Mouse (Mus musculus): ENCODE measurements around the gene Kcnk4. TPM values are rescaled to one million over a fixed set of nuclear protein-coding genes. Genes with fewer than 3 reads are reported as not detected.

Kcnk4 gene
- not detected for polyA plus RNA-seq (2014; fragmentation: Illumina TruSeq; extraction: RNeasy Lipid Tissue Mini Kit (QIAGEN cat#74804); ENCODE audit: low read depth, low replicate concordance)

GRCm38 (mm10) chr19:6934195-6934977 is at the start of gene Kcnk4:
Kcnk4 (minus strand) TSS chr19:6934515.

GRCm38 (mm10) chr19:6980381-6981093 is 46.2 kb upstream of the Kcnk4 start, which contains the start of gene Fkbp2:
Fkbp2 (minus strand) TSS chr19:6980501.

GRCm38 (mm10) chr19:6975537-6976521 is 41.5 kb upstream of the Kcnk4 start, which contains the start of gene Plcb3:
Plcb3 (minus strand) TSS chr19:6976470.

GRCm38 (mm10) chr19:6974211-6975205 is 40.2 kb upstream of the Kcnk4 start, which contains the start of gene Ppp1r14b:
Ppp1r14b (plus strand) TSS chr19:6974968.

GRCm38 (mm10) chr19:6942249-6942691 is 8.0 kb upstream of the Kcnk4 start, which contains the start of gene Gpr137:
Gpr137 (minus strand) TSS chr19:6942480.

GRCm38 (mm10) chr19:6941372-6942248 is 7.3 kb upstream of the Kcnk4 start, which contains the start of gene Bad:
Bad (plus strand) TSS chr19:6941861.

GRCm38 (mm10) chr19:6925307-6925573 is 9.1 kb downstream of the Kcnk4 start, which contains the start of gene Catsperz:
Catsperz (minus strand) TSS chr19:6925380.

GRCm38 (mm10) chr19:6921647-6922567 is 12.4 kb downstream of the Kcnk4 start, which contains the start of gene Esrra:
Esrra (minus strand) TSS chr19:6921813.

GRCm38 (mm10) chr19:6909507-6910289 is 24.6 kb downstream of the Kcnk4 start, which contains the start of the genes Trmt112 and Prdx5:
Trmt112 (plus strand) TSS chr19:6909698.
Prdx5 (minus strand) TSS chr19:6910106.

Other genes with a start within 250 kb of the Kcnk4 start
- not detected for gene Rps6ka4, start 93.9 kb downstream of the Kcnk4 start, polyA plus RNA-seq (2014; fragmentation: Illumina TruSeq; extraction: RNeasy Lipid Tissue Mini Kit (QIAGEN cat#74804); ENCODE audit: low read depth, low replicate concordance)
- gene Ccdc88b, start 76.3 kb downstream of the Kcnk4 start, polyA plus RNA-seq (2014; fragmentation: Illumina TruSeq; extraction: RNeasy Lipid Tissue Mini Kit (QIAGEN cat#74804); ENCODE audit: low read depth, low replicate concordance) = not detected
- 34.2 TPM for gene Trmt112, start 24.8 kb downstream of the Kcnk4 start, polyA plus RNA-seq (2014; fragmentation: Illumina TruSeq; extraction: RNeasy Lipid Tissue Mini Kit (QIAGEN cat#74804); ENCODE audit: low read depth, low replicate concordance)
- 18.6 TPM for gene Prdx5, start 24.4 kb downstream of the Kcnk4 start, polyA plus RNA-seq (2014; fragmentation: Illumina TruSeq; extraction: RNeasy Lipid Tissue Mini Kit (QIAGEN cat#74804); ENCODE audit: low read depth, low replicate concordance)
- gene Esrra, start 12.7 kb downstream of the Kcnk4 start, polyA plus RNA-seq (2014; fragmentation: Illumina TruSeq; extraction: RNeasy Lipid Tissue Mini Kit (QIAGEN cat#74804); ENCODE audit: low read depth, low replicate concordance) = 0.76 TPM
- not detected for gene Catsperz, start 9.1 kb downstream of the Kcnk4 start, polyA plus RNA-seq (2014; fragmentation: Illumina TruSeq; extraction: RNeasy Lipid Tissue Mini Kit (QIAGEN cat#74804); ENCODE audit: low read depth, low replicate concordance)
- not detected for gene Bad, start 7.3 kb upstream of the Kcnk4 start, polyA plus RNA-seq (2014; fragmentation: Illumina TruSeq; extraction: RNeasy Lipid Tissue Mini Kit (QIAGEN cat#74804); ENCODE audit: low read depth, low replicate concordance)
- not detected for gene Gpr137, start 8.0 kb upstream of the Kcnk4 start, polyA plus RNA-seq (2014; fragmentation: Illumina TruSeq; extraction: RNeasy Lipid Tissue Mini Kit (QIAGEN cat#74804); ENCODE audit: low read depth, low replicate concordance)
- gene Ppp1r14b, start 40.5 kb upstream of the Kcnk4 start, polyA plus RNA-seq (2014; fragmentation: Illumina TruSeq; extraction: RNeasy Lipid Tissue Mini Kit (QIAGEN cat#74804); ENCODE audit: low read depth, low replicate concordance) = 6.6 TPM
- 3.5 TPM for gene Plcb3, start 42.0 kb upstream of the Kcnk4 start, polyA plus RNA-seq (2014; fragmentation: Illumina TruSeq; extraction: RNeasy Lipid Tissue Mini Kit (QIAGEN cat#74804); ENCODE audit: low read depth, low replicate concordance)
- gene Fkbp2, start 46.0 kb upstream of the Kcnk4 start, polyA plus RNA-seq (2014; fragmentation: Illumina TruSeq; extraction: RNeasy Lipid Tissue Mini Kit (QIAGEN cat#74804); ENCODE audit: low read depth, low replicate concordance) = 15.7 TPM
- gene Vegfb, start 53.1 kb upstream of the Kcnk4 start, polyA plus RNA-seq (2014; fragmentation: Illumina TruSeq; extraction: RNeasy Lipid Tissue Mini Kit (QIAGEN cat#74804); ENCODE audit: low read depth, low replicate concordance) = 12.7 TPM
- gene Dnajc4, start 58.1 kb upstream of the Kcnk4 start, polyA plus RNA-seq (2014; fragmentation: Illumina TruSeq; extraction: RNeasy Lipid Tissue Mini Kit (QIAGEN cat#74804); ENCODE audit: low read depth, low replicate concordance) = 2.3 TPM
- 1.3 TPM for gene Nudt22, start 61.6 kb upstream of the Kcnk4 start, polyA plus RNA-seq (2014; fragmentation: Illumina TruSeq; extraction: RNeasy Lipid Tissue Mini Kit (QIAGEN cat#74804); ENCODE audit: low read depth, low replicate concordance)
- not detected for gene Trpt1, start 61.6 kb upstream of the Kcnk4 start, polyA plus RNA-seq (2014; fragmentation: Illumina TruSeq; extraction: RNeasy Lipid Tissue Mini Kit (QIAGEN cat#74804); ENCODE audit: low read depth, low replicate concordance)
- gene Fermt3, start 85.0 kb upstream of the Kcnk4 start, polyA plus RNA-seq (2014; fragmentation: Illumina TruSeq; extraction: RNeasy Lipid Tissue Mini Kit (QIAGEN cat#74804); ENCODE audit: low read depth, low replicate concordance) = 0.17 TPM
- gene Stip1, start 105.5 kb upstream of the Kcnk4 start, polyA plus RNA-seq (2014; fragmentation: Illumina TruSeq; extraction: RNeasy Lipid Tissue Mini Kit (QIAGEN cat#74804); ENCODE audit: low read depth, low replicate concordance) = 112 TPM
- gene Macrod1, start 122.3 kb upstream of the Kcnk4 start, polyA plus RNA-seq (2014; fragmentation: Illumina TruSeq; extraction: RNeasy Lipid Tissue Mini Kit (QIAGEN cat#74804); ENCODE audit: low read depth, low replicate concordance) = 8.3 TPM
- 0.35 TPM for gene Flrt1, start 171.2 kb upstream of the Kcnk4 start, polyA plus RNA-seq (2014; fragmentation: Illumina TruSeq; extraction: RNeasy Lipid Tissue Mini Kit (QIAGEN cat#74804); ENCODE audit: low read depth, low replicate concordance)

Data from adrenal gland, adult 10 weeks (tissue).